Mouse (Mus musculus): ENCODE measurements around the gene Ttc3. TPM values are rescaled to one million over a fixed set of nuclear protein-coding genes. Genes with fewer than 3 reads are reported as not detected.
"Not testable (repeated sequence)": the region's sequence is repeated elsewhere in the genome, so short reads cannot be mapped to it uniquely, and the experiment has no call there.

The Ttc3 gene
- polyA plus RNA-seq, 1 experiment from 2014 or later: 151 TPM

- no peaks in the 10 kb centered on the region for H3K27me3 ChIP-seq
- no peak overlapping the region for H3K27ac ChIP-seq
- peaks cover 17% of the 10 kb centered on the region for H3K4me1 ChIP-seq (replicated peaks)
- 94% methylated on average over 2 of the region's 2 CpGs for WGBS
- H3K9ac ChIP-seq: no peak overlapping the region
- H3K4me3 ChIP-seq: no peak overlapping the region
- peaks cover 68% of the 10 kb centered on the region for H3K36me3 ChIP-seq
- no peak for ATAC-seq (replicated peaks; ENCODE audit: insufficient number of reproducible peaks, insufficient read depth, low FRiP score, low read depth)
- H3K4me2 ChIP-seq: no peak overlapping the region
- H3K9me3 ChIP-seq (replicated peaks): no peaks in the 10 kb centered on the region
These were observed 98.0 kb downstream of the Ttc3 start for GRCm38 (mm10) chr16:94468391-94468790.

GRCm38 (mm10) chr16:94472515-94472951 is 102.1 kb downstream of the Ttc3 start:
- peak overlapping the region; percentile 86 for H3K27ac ChIP-seq
- H3K9ac ChIP-seq: no peak overlapping the region
- ATAC-seq (replicated peaks; ENCODE audit: insufficient number of reproducible peaks, insufficient read depth, low FRiP score, low read depth): peak; percentile 76
- no peaks in the 10 kb centered on the region for H3K9me3 ChIP-seq (replicated peaks)
- 0 out of 2 replicates have a peak overlapping the region, but pooled peaks have one; percentile 29 for H3K4me2 ChIP-seq
- peaks cover 37% of the 10 kb centered on the region for H3K36me3 ChIP-seq
- H3K4me1 ChIP-seq (replicated peaks): peaks cover 20% of the 10 kb centered on the region
- no peak overlapping the region for H3K4me3 ChIP-seq
- no peaks in the 10 kb centered on the region for H3K27me3 ChIP-seq
- WGBS: 35% methylated on average over 8 of the region's 8 CpGs

- H3K27ac ChIP-seq: peak overlapping the region; percentile 86
- H3K27me3 ChIP-seq: no peaks in the 10 kb centered on the region
- H3K4me2 ChIP-seq: no peak overlapping the region
- ATAC-seq (replicated peaks; ENCODE audit: insufficient number of reproducible peaks, insufficient read depth, low FRiP score, low read depth): 0 out of 2 replicates have a peak, but pooled peaks have one; percentile 29
- 74% methylated on average over 11 of the region's 11 CpGs for WGBS
- H3K4me3 ChIP-seq: no peak overlapping the region
- H3K9me3 ChIP-seq (replicated peaks): no peaks in the 10 kb centered on the region
- peaks cover 34% of the 10 kb centered on the region for H3K36me3 ChIP-seq
- peaks cover 20% of the 10 kb centered on the region for H3K4me1 ChIP-seq (replicated peaks)
- H3K9ac ChIP-seq: no peak overlapping the region
These were observed 102.8 kb downstream of the Ttc3 start for GRCm38 (mm10) chr16:94473086-94473822.

- 69% methylated on average over 11 of the region's 11 CpGs for WGBS
- Histone ChIP-seq H3K9ac (no peak overlapping the region), H3K9me3 (replicated peaks) (no peaks in the 10 kb centered on the region), H3K4me1 (replicated peaks) (no peaks in the 10 kb centered on the region), H3K27me3 (no peaks in the 10 kb centered on the region), H3K27ac (no peak overlapping the region), H3K4me2 (no peak overlapping the region), H3K4me3 (no peak overlapping the region), H3K36me3 (no peaks in the 10 kb centered on the region)
- ATAC-seq (replicated peaks; ENCODE audit: insufficient number of reproducible peaks, insufficient read depth, low FRiP score, low read depth): no peak
These were observed 114.5 kb downstream of the Ttc3 start for GRCm38 (mm10) chr16:94484752-94485535.

GRCm38 (mm10) chr16:94487341-94487740 is 116.9 kb downstream of the Ttc3 start:
- Histone ChIP-seq H3K9me3 (replicated peaks) (no peaks in the 10 kb centered on the region), H3K27ac (no peak overlapping the region), H3K27me3 (no peaks in the 10 kb centered on the region), H3K4me1 (replicated peaks) (no peaks in the 10 kb centered on the region), H3K9ac (no peak overlapping the region), H3K36me3 (no peaks in the 10 kb centered on the region), H3K4me2 (no peak overlapping the region), H3K4me3 (no peak overlapping the region)
- no peak for ATAC-seq (replicated peaks; ENCODE audit: insufficient number of reproducible peaks, insufficient read depth, low FRiP score, low read depth)
- whole genome bisulfite sequencing: 71% methylated on average over 5 of the region's 5 CpGs

GRCm38 (mm10) chr16:94489326-94489725 is 118.9 kb downstream of the Ttc3 start:
- no peak for ATAC-seq (replicated peaks; ENCODE audit: insufficient number of reproducible peaks, insufficient read depth, low FRiP score, low read depth)
- 90% methylated on average over 5 of the region's 5 CpGs for WGBS
- no peak overlapping the region for H3K4me2 ChIP-seq
- no peak overlapping the region for H3K9ac ChIP-seq
- no peaks in the 10 kb centered on the region for H3K27me3 ChIP-seq
- no peak overlapping the region for H3K27ac ChIP-seq
- H3K36me3 ChIP-seq: no peaks in the 10 kb centered on the region
- H3K9me3 ChIP-seq (replicated peaks): no peaks in the 10 kb centered on the region
- no peak overlapping the region for H3K4me3 ChIP-seq
- no peaks in the 10 kb centered on the region for H3K4me1 ChIP-seq (replicated peaks)

- not testable (repeated sequence) for H3K27ac ChIP-seq; H3K4me2 ChIP-seq; H3K9ac ChIP-seq; H3K9me3 ChIP-seq (replicated peaks); H3K4me3 ChIP-seq; H3K4me1 ChIP-seq (replicated peaks); ATAC-seq (replicated peaks; ENCODE audit: insufficient number of reproducible peaks, insufficient read depth, low FRiP score, low read depth); H3K27me3 ChIP-seq
- peaks cover 56% of the 10 kb centered on the region for H3K36me3 ChIP-seq
- 93% methylated on average over 7 of the region's 7 CpGs for WGBS
These were observed 126.8 kb downstream of the Ttc3 start for GRCm38 (mm10) chr16:94497176-94497575.

GRCm38 (mm10) chr16:94497911-94498310 is 127.5 kb downstream of the Ttc3 start:
- peaks cover 58% of the 10 kb centered on the region for H3K36me3 ChIP-seq
- peaks cover 6% of the 10 kb centered on the region; the same call in 1 of the 2 replicates for H3K4me1 ChIP-seq (replicated peaks)
- no peak; the same call in 1 of the 2 replicates for ATAC-seq (replicated peaks; ENCODE audit: insufficient number of reproducible peaks, insufficient read depth, low FRiP score, low read depth)
- H3K27me3 ChIP-seq: no peaks in the 10 kb centered on the region
- no peak overlapping the region for H3K4me2 ChIP-seq
- no peak overlapping the region for H3K4me3 ChIP-seq
- no peaks in the 10 kb centered on the region for H3K9me3 ChIP-seq (replicated peaks)
- H3K9ac ChIP-seq: no peak overlapping the region
- WGBS: 55% methylated on average over 5 of the region's 5 CpGs
- H3K27ac ChIP-seq: peak overlapping the region; percentile 36

GRCm38 (mm10) chr16:94504192-94504591 is 133.8 kb downstream of the Ttc3 start:
- no peak overlapping the region for H3K9ac ChIP-seq
- H3K4me3 ChIP-seq: no peak overlapping the region
- no peak overlapping the region for H3K27ac ChIP-seq
- ATAC-seq (replicated peaks; ENCODE audit: insufficient number of reproducible peaks, insufficient read depth, low FRiP score, low read depth): no peak
- WGBS: 90% methylated on average over 5 of the region's 5 CpGs
- H3K9me3 ChIP-seq (replicated peaks): no peaks in the 10 kb centered on the region
- H3K36me3 ChIP-seq: peaks cover 71% of the 10 kb centered on the region
- H3K4me1 ChIP-seq (replicated peaks): no peaks in the 10 kb centered on the region
- no peak overlapping the region for H3K4me2 ChIP-seq
- no peaks in the 10 kb centered on the region for H3K27me3 ChIP-seq

GRCm38 (mm10) chr16:94507071-94507470 is 136.7 kb downstream of the Ttc3 start:
- Histone ChIP-seq H3K4me2 (no peak overlapping the region), H3K27me3 (no peaks in the 10 kb centered on the region), H3K4me1 (replicated peaks) (no peaks in the 10 kb centered on the region), H3K36me3 (peaks cover 51% of the 10 kb centered on the region), H3K9ac (no peak overlapping the region), H3K9me3 (replicated peaks) (no peaks in the 10 kb centered on the region), H3K27ac (no peak overlapping the region), H3K4me3 (no peak overlapping the region)
- WGBS: 91% methylated on average over 2 of the region's 2 CpGs
- ATAC-seq (replicated peaks; ENCODE audit: insufficient number of reproducible peaks, insufficient read depth, low FRiP score, low read depth): no peak

GRCm38 (mm10) chr16:94508769-94509168 is 138.4 kb downstream of the Ttc3 start:
- no peak overlapping the region for H3K27ac ChIP-seq
- H3K4me2 ChIP-seq: no peak overlapping the region
- WGBS: 92% methylated on average over 8 of the region's 8 CpGs
- no peak overlapping the region for H3K4me3 ChIP-seq
- ATAC-seq (replicated peaks; ENCODE audit: insufficient number of reproducible peaks, insufficient read depth, low FRiP score, low read depth): no peak
- H3K27me3 ChIP-seq: no peaks in the 10 kb centered on the region
- peaks cover 44% of the 10 kb centered on the region for H3K36me3 ChIP-seq
- no peaks in the 10 kb centered on the region for H3K4me1 ChIP-seq (replicated peaks)
- H3K9ac ChIP-seq: no peak overlapping the region
- no peaks in the 10 kb centered on the region for H3K9me3 ChIP-seq (replicated peaks)

Data from heart, embryonic 15.5 days (tissue).